Comparison of ENCODE assay signal across 9 mouse cellular contexts in the genomic region with DNA sequence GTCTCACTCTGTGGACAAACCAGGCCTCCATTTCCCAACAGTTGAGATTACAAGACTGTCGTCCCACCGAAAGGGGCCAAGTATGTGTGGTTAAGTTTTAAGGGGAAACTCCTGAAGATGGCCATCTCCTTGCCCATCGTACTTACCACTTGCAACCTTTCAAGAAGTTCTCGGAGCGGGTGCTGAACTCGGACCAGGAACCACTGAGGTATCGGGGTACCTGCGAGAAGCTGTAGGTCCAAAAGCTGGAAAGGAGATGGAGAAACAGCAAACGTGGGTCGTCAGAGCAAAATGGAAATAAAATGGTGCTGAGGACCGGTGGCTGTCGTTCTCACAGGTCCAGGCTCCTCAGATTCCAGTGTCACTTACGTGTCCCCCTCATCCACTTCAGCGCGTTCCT. TPM values are rescaled to one million over a fixed set of nuclear protein-coding genes. Genes with fewer than 3 reads are reported as not detected.
DNase-seq lines count a peak whose midpoint lies in the region; ATAC-seq and TF ChIP-seq lines count a peak whose summit lies in the region.
"Had no signal": no experiment of that assay in that cellular context is flagged by ENCODE, and none has a peak within 500 bp of the region (broad histone marks: within the 10 kb centered on the region; RNA-seq: fewer than 3 reads in every experiment).

No protein-coding gene starts in this region.

- no peak for TF ChIP-seq CTCF in spleen, adult 2 months (IDR thresholded peaks at IDR 0.05; ENCODE audit: extremely low read depth, insufficient read depth, insufficient read length, insufficient replicate concordance)

- H3K4me2 ChIP-seq in limb, embryonic 14.5 days (replicated peaks; ENCODE audit: low read depth, low read length, severe bottlenecking), result peak overlapping the region; percentile 70
- H3K4me2 ChIP-seq in stomach, embryonic 15.5 days, result peak overlapping the region; percentile 79

- peaks cover 7% of the 10 kb centered on the region; the same call in 1 of the 2 replicates for H3K4me1 ChIP-seq in spleen, adult 2 months (ENCODE audit: control insufficient read depth, insufficient read depth, insufficient read length)
- H3K4me1 ChIP-seq in limb, embryonic 14.5 days (ENCODE audit: control insufficient read depth, insufficient read depth, low read length), result peaks cover 23% of the 10 kb centered on the region
- H3K4me1 ChIP-seq in stomach, embryonic 15.5 days, result peaks cover 30% of the 10 kb centered on the region

- H3K27ac ChIP-seq in spleen, adult 2 months (ENCODE audit: insufficient read depth, low read length), result no peak overlapping the region
- no peak overlapping the region for H3K27ac ChIP-seq in limb, embryonic 14.5 days (replicated peaks; ENCODE audit: low read depth, low read length)
- H3K27ac ChIP-seq in stomach, embryonic 15.5 days, result 0 out of 2 replicates have a peak overlapping the region, but pooled peaks have one; percentile 79

- no peaks in the 10 kb centered on the region for H3K9me3 ChIP-seq in limb, embryonic 14.5 days (ENCODE audit: control insufficient read depth, low read length)
- H3K9me3 ChIP-seq in stomach, embryonic 15.5 days, result no peaks in the 10 kb centered on the region

- peak overlapping the region; percentile 100 for H3K4me3 ChIP-seq in spleen, adult 2 months (ENCODE audit: extremely low read depth, insufficient read depth, insufficient read length)
- H3K4me3 ChIP-seq in limb, embryonic 14.5 days (replicated peaks; ENCODE audit: low read length), result peak overlapping the region; percentile 83
- peak overlapping the region; percentile 80 for H3K4me3 ChIP-seq in stomach, embryonic 15.5 days (replicated peaks)

- no peaks in the 10 kb centered on the region for H3K36me3 ChIP-seq in spleen, adult 2 months (ENCODE audit: control insufficient read depth, insufficient read depth, low read length)
- H3K36me3 ChIP-seq in limb, embryonic 14.5 days (ENCODE audit: control insufficient read depth, insufficient read depth, low read length), result peaks cover 20% of the 10 kb centered on the region
- no peaks in the 10 kb centered on the region; the same call in 1 of the 2 replicates for H3K36me3 ChIP-seq in stomach, embryonic 15.5 days

- 16% methylated on average over 15 of the region's 15 CpGs for WGBS in spleen, adult 2 months
- WGBS in limb, embryonic 14.5 days, result 11% methylated on average over 15 of the region's 15 CpGs
- WGBS in stomach, embryonic 15.5 days, result 7% methylated on average over 15 of the region's 15 CpGs

- H3K9ac ChIP-seq in limb, embryonic 14.5 days (ENCODE audit: low read depth, low read length, severe bottlenecking), result peak overlapping the region; percentile 68
- peak overlapping the region; percentile 49 for H3K9ac ChIP-seq in stomach, embryonic 15.5 days

- no peaks in the 10 kb centered on the region for H3K27me3 ChIP-seq in spleen, adult 2 months (ENCODE audit: control insufficient read depth, insufficient read depth, low read length)
- no peaks in the 10 kb centered on the region for H3K27me3 ChIP-seq in limb, embryonic 14.5 days (ENCODE audit: control insufficient read depth, insufficient read depth, low read length)
- no peaks in the 10 kb centered on the region for H3K27me3 ChIP-seq in stomach, embryonic 15.5 days (replicated peaks)

- no peak for ATAC-seq in limb, embryonic 14.5 days (ENCODE audit: low FRiP score, low read depth)
- no peak for ATAC-seq in stomach, embryonic 15.5 days (ENCODE audit: insufficient read depth, low FRiP score, low read depth)

- TF ChIP-seq POLR2A in spleen, adult 2 months (IDR thresholded peaks at IDR 0.05; ENCODE audit: low read depth, low read length), result no peak
- no peak for TF ChIP-seq POLR2A in limb, embryonic 14.5 days (IDR thresholded peaks at IDR 0.05; ENCODE audit: borderline replicate concordance, extremely low read depth, insufficient read depth, insufficient read length)

- DNase-seq in cerebellum, adult 9-10 months, result peak; percentile 56
- no peak for DNase-seq in cerebellum, adult 11 months
- DNase-seq in spleen, adult 2 months (ENCODE audit: low read depth in 1 of 2, low spot score in 2 of 2), result no peak
- DNase-seq in spleen, adult 18-20 months, result no peak
- DNase-seq in limb, embryonic 14.5 days (ENCODE audit: low spot score), result no peak
- DNase-seq in MN1 (ENCODE audit: low spot score), result no peak
- DNase-seq in spleen, postnatal 36 days (ENCODE audit: low spot score in 2 of 2), result no peak
- DNase-seq: left cerebral cortex, postnatal 4 days had no signal

RNA-seq across cellular contexts. Expression of a gene that starts 1.8 kb away (rescaled TPM):
- polyA plus RNA-seq in spleen, adult 2 months (2012; rRNA removed), result 15.6 and 21.3 TPM in 2 replicates
- 19.0 and 25.1 TPM in 2 replicates for polyA plus RNA-seq in limb, embryonic 14.5 days (2012; rRNA removed)
- 20.6 and 20.8 TPM in 2 replicates for polyA plus RNA-seq in limb, embryonic 14.5 days (2014; fragmentation: Nextera tagmentation; extraction: Ambion mirVana)
- 21.6 and 24.5 TPM in 2 replicates for polyA plus RNA-seq in stomach, embryonic 15.5 days (2015; fragmentation: Nextera tagmentation; extraction: Ambion mirVana)

RNA-seq across cellular contexts. Expression of a gene that starts 1.9 kb away (rescaled TPM):
- polyA plus RNA-seq in spleen, adult 2 months (2012; rRNA removed), result 105 and 144 TPM in 2 replicates
- polyA plus RNA-seq in limb, embryonic 14.5 days (2012; rRNA removed), result 173 and 200 TPM in 2 replicates
- polyA plus RNA-seq in limb, embryonic 14.5 days (2014; fragmentation: Nextera tagmentation; extraction: Ambion mirVana), result 138 and 155 TPM in 2 replicates
- polyA plus RNA-seq in stomach, embryonic 15.5 days (2015; fragmentation: Nextera tagmentation; extraction: Ambion mirVana), result 122 and 130 TPM in 2 replicates

RNA-seq across cellular contexts. Expression of a gene that starts 18.3 kb away (rescaled TPM):
- 1.1 and 1.2 TPM in 2 replicates for polyA plus RNA-seq in spleen, adult 2 months (2012; rRNA removed)
- polyA plus RNA-seq in limb, embryonic 14.5 days (2012; rRNA removed), result 57.6 and 78.1 TPM in 2 replicates
- 12.7 and 14.6 TPM in 2 replicates for polyA plus RNA-seq in limb, embryonic 14.5 days (2014; fragmentation: Nextera tagmentation; extraction: Ambion mirVana)
- 10.4 and 12.6 TPM in 2 replicates for polyA plus RNA-seq in stomach, embryonic 15.5 days (2015; fragmentation: Nextera tagmentation; extraction: Ambion mirVana)

RNA-seq across cellular contexts. Expression of a gene that starts 27.4 kb away (rescaled TPM):
- 10.7 and 11.2 TPM in 2 replicates for polyA plus RNA-seq in spleen, adult 2 months (2012; rRNA removed)
- 17.9 and 20.6 TPM in 2 replicates for polyA plus RNA-seq in limb, embryonic 14.5 days (2012; rRNA removed)
- polyA plus RNA-seq in limb, embryonic 14.5 days (2014; fragmentation: Nextera tagmentation; extraction: Ambion mirVana), result 9.1 and 10.4 TPM in 2 replicates
- polyA plus RNA-seq in stomach, embryonic 15.5 days (2015; fragmentation: Nextera tagmentation; extraction: Ambion mirVana), result 7.5 and 7.7 TPM in 2 replicates

RNA-seq across cellular contexts. Expression of a gene that starts 29.4 kb away (rescaled TPM):
- 0.29 and 0.31 TPM in 2 replicates for polyA plus RNA-seq in spleen, adult 2 months (2012; rRNA removed)
- 4.5 and 4.7 TPM in 2 replicates for polyA plus RNA-seq in limb, embryonic 14.5 days (2012; rRNA removed)
- polyA plus RNA-seq in limb, embryonic 14.5 days (2014; fragmentation: Nextera tagmentation; extraction: Ambion mirVana), result 3.6 and 4.2 TPM in 2 replicates
- 0.81 and 1.1 TPM in 2 replicates for polyA plus RNA-seq in stomach, embryonic 15.5 days (2015; fragmentation: Nextera tagmentation; extraction: Ambion mirVana)
